Mouse (Mus musculus): Measurements from ENCODE around the gene BC025920.
"Not testable (repeated sequence)": the region's sequence is repeated elsewhere in the genome, so short reads cannot be mapped to it uniquely, and the experiment has no call there.

GRCm38 (mm10) chr10:81640825-81641224 lies 34.8 kb downstream of the BC025920 start:
- TF ChIP-seq CTCF (IDR thresholded peaks at IDR 0.05; ENCODE audit: extremely low read depth, insufficient read length, insufficient replicate concordance, low read depth, low read length); POLR2A (IDR thresholded peaks at IDR 0.05; ENCODE audit: low read depth, low read length): not testable (repeated sequence)
